Mouse (Mus musculus) thymus, adult 2 months (tissue): Measurements from ENCODE around the gene Scrn1. TPM values are rescaled to one million over a fixed set of nuclear protein-coding genes. Genes with fewer than 3 reads are reported as not detected.

Source experiments
- DNase-seq: peaks from one replicate; pipeline ENCODE4 v3.0.0; 2021
- H3K27ac ChIP-seq: fragments of 200-500 bp; 2 replicates; pipeline ENCODE4 v1.5.1; 2012; ENCODE audit warnings: low read length, control low read depth; ENCODE audit not compliant: control insufficient read depth, insufficient read depth
- H3K27me3 ChIP-seq: fragments of 200-500 bp; 2 replicates; pipeline ENCODE4 v1.6.1; 2012; ENCODE audit warnings: mild to moderate bottlenecking, low read length, moderate library complexity, mixed read lengths; ENCODE audit not compliant: control insufficient read depth, insufficient read depth
- H3K36me3 ChIP-seq: fragments of 200-500 bp; 2 replicates; pipeline ENCODE4 v1.6.1; 2012; ENCODE audit warnings: mild to moderate bottlenecking, low read length, moderate library complexity; ENCODE audit not compliant: control insufficient read depth, insufficient read depth
- H3K4me1 ChIP-seq: fragments of 200-500 bp; replicated peaks from 2 replicates; pipeline ENCODE4 v1.6.1; 2012; ENCODE audit warnings: low read length; ENCODE audit not compliant: control insufficient read depth, insufficient read depth
- H3K4me3 ChIP-seq: fragments of 200-500 bp; 2 replicates; pipeline ENCODE4 v1.5.1; 2012; ENCODE audit warnings: mild to moderate bottlenecking, low read length, control low read depth, moderate library complexity; ENCODE audit not compliant: control insufficient read depth, insufficient read depth
- CTCF ChIP-seq: fragments of 200-500 bp; IDR thresholded peaks from 2 replicates; pipeline ENCODE4 v1.5.1; 2012; ENCODE audit warnings: mild to moderate bottlenecking, control low read depth, low read length, moderate library complexity, borderline replicate concordance; ENCODE audit not compliant: control insufficient read depth, poor library complexity, insufficient read depth; ENCODE audit errors: extremely low read depth
- POLR2A ChIP-seq: fragments of 200-500 bp; IDR thresholded peaks from 2 replicates; pipeline ENCODE4 v1.6.1; 2012; ENCODE audit warnings: mild to moderate bottlenecking, low read length, control low read depth, moderate library complexity; ENCODE audit not compliant: control insufficient read depth, poor library complexity, insufficient read depth; ENCODE audit errors: extremely low read depth
- WGBS: fragments of 180-500 bp; shearing (Covaris S2); methylation state at CpG from one replicate; pipeline ENCODE4 v1.1.7; 2018; 5-methylcytosine and 5-hydroxymethylcytosine counted together
- polyA plus RNA-seq: library from polyadenylated mRNA; depleted of rRNA; stranded (reverse); fragments of >200 nt; gene quantifications from 2 replicates; pipeline ENCODE4 v1.2.3, GENCODE M21; 2012; rRNA removed

Scrn1 gene
- polyA plus RNA-seq, 1 experiment = 0.55 TPM

DNA sequence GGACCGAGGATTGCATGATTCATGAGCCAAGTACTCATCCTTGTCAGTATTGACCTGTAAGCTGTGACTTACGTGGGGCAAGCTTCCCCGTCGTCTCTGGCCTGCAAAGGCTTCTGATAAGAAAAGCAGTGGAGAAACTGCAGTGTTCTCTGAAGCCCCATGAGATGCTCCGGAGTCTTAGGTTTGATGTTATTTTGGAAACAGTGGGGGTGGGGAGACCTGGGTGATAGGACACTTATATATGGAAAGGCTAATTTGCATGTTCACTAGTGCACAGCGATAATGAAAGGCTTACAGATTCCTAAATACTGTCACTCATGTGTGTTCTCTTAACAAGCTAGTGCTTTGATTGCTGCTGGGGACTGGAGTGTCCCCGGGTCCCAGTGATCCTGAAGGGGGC is 106.6 kb downstream of the Scrn1 start:
- Histone ChIP-seq H3K36me3 (no peaks in the 10 kb centered on the region), H3K27ac (no peak overlapping the region), H3K27me3 (no peaks in the 10 kb centered on the region), H3K4me1 (no peaks in the 10 kb centered on the region), H3K4me3 (no peak overlapping the region)
- no peak for TF ChIP-seq POLR2A
- TF ChIP-seq CTCF = no peak
- WGBS = 82% methylated on average over 7 of the region's 7 CpGs
- DNase-seq = no peak

Other genes with a start within 250 kb of the Scrn1 start
- gene Prr15, start 240.7 kb downstream of the Scrn1 start, polyA plus RNA-seq = 0.62 and 1.1 TPM in 2 replicates
- gene Wipf3, start 136.9 kb downstream of the Scrn1 start, polyA plus RNA-seq = 1.1 and 1.6 TPM in 2 replicates
- gene Plekha8, start 28.6 kb upstream of the Scrn1 start, polyA plus RNA-seq = 0.94 and 1.0 TPM in 2 replicates
- gene Fkbp14, start 30.8 kb upstream of the Scrn1 start, polyA plus RNA-seq = 0.56 and 1.1 TPM in 2 replicates
- 14.8 and 15.6 TPM in 2 replicates for gene Mturn, start 115.1 kb upstream of the Scrn1 start, polyA plus RNA-seq